Mouse (Mus musculus) layer of hippocampus, adult 6 months (tissue): ENCODE results near the gene Ankub1. TPM values are rescaled to one million over a fixed set of nuclear protein-coding genes. Genes with fewer than 3 reads are reported as not detected.

Source experiments
- long read RNA-seq, 2 experiments: library from polyadenylated mRNA; unstranded; transcript quantifications; one replicate each; pipeline ENCODE4 v2.0.0; 2019 to 2020
- microRNA-seq: library from miRNA; unstranded; fragments of <30 nt; microRNA quantifications from one replicate; pipeline ENCODE4 v1.2.0, GENCODE M21; 2020
- polyA plus RNA-seq: library from polyadenylated mRNA; unstranded; fragments of <200 nt; fragmentation: Nextera tagmentation; gene quantifications from 2 replicates; pipeline ENCODE4 v1.2.3, GENCODE M21; 2021

Ankub1 gene
- polyA plus RNA-seq, result 1.2 and 1.5 TPM in 2 replicates
- long read RNA-seq, experiment 1, partial matches to known transcripts, result 0 of 1 reads
- long read RNA-seq, experiment 1, other reads (novel, unspliced or antisense), result 1 of 1 reads
- long read RNA-seq, experiment 2, partial matches to known transcripts, result 4 of 10 reads
- long read RNA-seq, experiment 2, other reads (novel, unspliced or antisense), result 0 of 10 reads

DNA sequence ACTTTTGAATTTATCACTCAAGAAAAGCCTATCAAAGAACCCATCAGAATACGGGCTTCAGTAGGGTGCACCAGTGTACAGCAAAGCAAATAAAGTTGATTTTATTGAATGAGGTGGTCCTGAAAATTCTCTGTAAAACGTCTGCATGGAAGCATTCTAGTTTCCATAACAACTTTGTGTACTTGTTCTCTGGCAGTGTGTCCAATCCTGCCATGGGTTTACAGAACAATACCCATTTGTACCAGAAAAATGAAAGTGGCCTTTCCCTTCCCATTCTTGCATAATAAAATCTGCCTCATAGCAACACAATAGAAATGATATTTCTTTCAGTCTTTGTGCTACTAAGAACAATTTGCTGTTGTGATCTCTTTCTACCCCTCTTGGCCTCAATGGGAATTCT is at the start of gene Ankub1:
Gene Ankub1 (minus strand): TSS at position 81 of the 400 bp plus-strand sequence.

DNA sequence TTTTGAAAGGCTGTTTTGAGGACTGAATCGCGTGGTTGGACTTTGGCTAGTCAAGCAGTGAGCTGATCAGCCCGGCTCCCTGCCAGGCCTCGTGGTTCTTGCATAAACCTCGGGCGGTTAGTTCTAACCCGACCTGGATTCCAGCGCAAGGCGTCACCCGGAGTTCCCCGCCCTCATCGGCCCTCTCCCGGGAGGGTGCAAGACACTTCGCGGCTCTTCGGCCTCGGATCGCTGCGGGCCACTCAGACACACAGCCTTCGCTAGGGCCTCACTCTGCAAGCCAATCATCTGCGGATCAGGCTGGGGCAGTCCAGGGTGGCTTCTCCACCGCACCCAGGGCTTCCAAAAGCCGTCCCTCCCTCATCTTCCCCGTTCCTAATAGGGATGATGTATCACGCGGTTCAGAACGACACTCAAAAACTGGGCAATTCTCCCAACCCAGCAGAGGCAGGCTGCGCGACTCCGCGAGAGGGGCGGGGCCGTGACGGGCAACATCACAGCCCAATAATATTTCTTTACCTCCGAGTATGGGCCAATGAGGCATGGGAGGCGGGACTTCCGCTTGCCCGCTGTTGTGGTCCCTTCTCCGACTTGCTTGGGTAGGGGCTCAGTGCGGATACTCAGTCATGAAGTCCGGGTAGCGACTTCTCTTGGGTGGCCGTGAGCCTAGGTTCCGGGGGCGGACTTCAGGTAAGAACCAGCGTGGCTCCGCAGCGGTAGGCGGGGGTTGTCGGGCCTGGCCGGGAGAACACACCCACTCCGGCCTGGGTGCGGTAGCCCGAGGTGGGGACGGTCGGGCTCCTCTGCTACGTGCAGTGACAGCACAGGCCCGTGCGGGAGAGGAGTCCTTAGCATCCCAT is 43.1 kb upstream of the Ankub1 start, which contains the start of gene Rnf13:
Gene Rnf13 (plus strand): TSS at position 552 of the 860 bp plus-strand sequence.

DNA sequence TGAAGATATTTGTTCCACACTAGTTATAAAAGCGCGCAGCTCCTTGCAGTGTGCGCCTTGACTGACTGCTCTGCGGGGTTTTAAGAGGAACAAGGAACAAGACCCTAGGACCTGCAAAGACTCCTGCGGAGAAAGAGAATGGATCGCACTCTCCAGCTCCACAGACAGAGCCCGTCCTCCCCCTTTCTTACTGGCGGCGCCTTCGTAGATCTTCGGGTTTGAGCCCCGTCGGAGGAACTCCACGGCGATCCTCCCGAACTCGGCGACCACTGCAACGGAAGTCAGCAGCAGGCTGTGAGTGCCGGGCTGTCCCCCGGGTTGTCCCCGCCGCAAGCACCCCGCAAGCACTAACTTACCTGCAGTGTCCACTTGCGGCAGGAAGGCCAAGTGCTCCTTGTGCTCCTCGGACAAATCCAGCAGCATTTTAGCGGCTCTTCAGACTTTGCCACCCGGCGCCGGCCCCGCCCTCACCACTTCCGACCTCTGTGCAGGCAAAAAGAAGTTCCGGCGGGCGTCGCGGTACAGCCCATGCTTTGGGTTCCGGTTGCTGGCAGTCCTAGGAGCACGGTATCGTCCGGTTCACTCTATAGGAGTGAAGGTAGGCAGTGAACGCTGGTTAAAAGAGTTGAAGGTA is 41.3 kb downstream of the Ankub1 start, which contains the start of gene Commd2:
Gene Commd2 (minus strand): TSS at position 485 of the 634 bp plus-strand sequence.

Small RNA genes within 50 kb of the gene (microRNA-seq; reads per million reads assigned to microRNA genes)
- not detected for gene Mir6377

Other genes starting within 250 kb of the Ankub1 start
- 3.8 and 4.4 TPM in 2 replicates for gene Wwtr1, start 116.9 kb downstream of the Ankub1 start, polyA plus RNA-seq
- 36.2 and 40.8 TPM in 2 replicates for gene Commd2, start 41.1 kb downstream of the Ankub1 start, polyA plus RNA-seq
- 144 and 164 TPM in 2 replicates for gene Rnf13, start 43.3 kb upstream of the Ankub1 start, polyA plus RNA-seq
- gene Pfn2, start 155.3 kb upstream of the Ankub1 start, polyA plus RNA-seq, result 464 and 507 TPM in 2 replicates